15 mouse cellular contexts compared by ENCODE assay signal in the genomic region with DNA sequence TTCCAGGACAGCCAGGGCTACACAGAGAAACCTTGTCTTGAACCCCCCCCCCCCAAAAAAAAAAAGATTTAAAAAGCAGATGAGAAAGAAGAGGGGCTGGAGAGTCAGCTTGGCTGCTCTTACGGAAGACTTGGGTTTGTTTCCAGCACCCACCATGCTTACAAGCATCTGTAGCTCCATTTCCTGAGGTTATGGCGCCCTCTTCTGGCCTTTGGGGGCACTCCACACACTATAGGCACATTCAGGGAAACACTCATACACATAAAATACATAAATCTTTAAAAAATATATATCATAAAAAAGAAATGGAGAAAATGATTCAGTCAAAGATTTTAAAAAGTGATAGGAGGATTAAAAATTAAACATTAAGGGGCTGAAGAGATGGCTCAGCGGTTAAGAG. TPM values are rescaled to one million over a fixed set of nuclear protein-coding genes. Genes with fewer than 3 reads are reported as not detected.
DNase-seq lines count a peak whose midpoint lies in the region; ATAC-seq and TF ChIP-seq lines count a peak whose summit lies in the region.
"Had no signal": no experiment of that assay in that cellular context is flagged by ENCODE, and none has a peak within 500 bp of the region (broad histone marks: within the 10 kb centered on the region; RNA-seq: fewer than 3 reads in every experiment).

No protein-coding gene starts in this region.

- no peak for TF ChIP-seq POLR2A in heart, adult 2 months (IDR thresholded peaks at IDR 0.05; ENCODE audit: insufficient read depth, low read depth, low read length)
- no peak for TF ChIP-seq POLR2A in spleen, adult 2 months (IDR thresholded peaks at IDR 0.05; ENCODE audit: low read depth, low read length)
- TF ChIP-seq POLR2A in MEL (IDR thresholded peaks at IDR 0.05; ENCODE audit: control insufficient read depth in 1 of 2, insufficient read depth in 1 of 2, low read depth in 1 of 2, low read length in 2 of 2, poor library complexity in 1 of 2), result no peak

- H3K36me3 ChIP-seq in heart, adult 2 months (ENCODE audit: control insufficient read depth, insufficient read depth, low read length), result no peaks in the 10 kb centered on the region
- no peaks in the 10 kb centered on the region for H3K36me3 ChIP-seq in spleen, adult 2 months (ENCODE audit: control insufficient read depth, insufficient read depth, low read length)
- H3K36me3 ChIP-seq in MEL (ENCODE audit: control insufficient read depth in 1 of 2, insufficient read depth in 2 of 2, low read length in 2 of 2), result peaks cover 0 to 20% of the 10 kb centered on the region in 2 experiments; a peak in 2 of 4 replicates
- no peaks in the 10 kb centered on the region for H3K36me3 ChIP-seq in stomach, postnatal 0 days (ENCODE audit: control insufficient read depth, insufficient read depth, low read length)
- H3K36me3 ChIP-seq: hindbrain, embryonic 13.5 days; kidney, embryonic 15.5 days; limb, embryonic 13.5 days had no signal

- H3K4me1 ChIP-seq in heart, adult 2 months (ENCODE audit: control insufficient read depth, insufficient read depth, low read length), result peaks cover 4% of the 10 kb centered on the region
- H3K4me1 ChIP-seq in spleen, adult 2 months (ENCODE audit: control insufficient read depth, insufficient read depth, insufficient read length), result no peaks in the 10 kb centered on the region
- H3K4me1 ChIP-seq in MEL (ENCODE audit: control insufficient read depth in 1 of 2, insufficient read depth in 2 of 2, low read length in 2 of 2), result peaks cover 11 to 28% of the 10 kb centered on the region in 2 experiments
- no peaks in the 10 kb centered on the region for H3K4me1 ChIP-seq in stomach, postnatal 0 days (replicated peaks; ENCODE audit: control insufficient read depth, insufficient read depth)
- H3K4me1 ChIP-seq: hindbrain, embryonic 13.5 days; kidney, embryonic 15.5 days had no signal

- H3K4me2 ChIP-seq in stomach, postnatal 0 days (replicated peaks; ENCODE audit: low read depth), result no peak overlapping the region
- H3K4me2 ChIP-seq: heart, embryonic 11.5 days; hindbrain, embryonic 13.5 days; kidney, embryonic 15.5 days; limb, embryonic 13.5 days had no signal

- H3K4me3 ChIP-seq in heart, adult 2 months, result no peak overlapping the region
- no peak overlapping the region for H3K4me3 ChIP-seq in spleen, adult 2 months (ENCODE audit: extremely low read depth, insufficient read depth, insufficient read length)
- no peak overlapping the region for H3K4me3 ChIP-seq in MEL (ENCODE audit: control insufficient read depth in 1 of 2, insufficient read depth in 1 of 2, low read depth in 2 of 2, low read length in 2 of 2)
- no peak overlapping the region for H3K4me3 ChIP-seq in stomach, postnatal 0 days (ENCODE audit: low read depth, low read length)
- H3K4me3 ChIP-seq: hindbrain, embryonic 13.5 days; kidney, embryonic 15.5 days; limb, embryonic 13.5 days had no signal

- no peak overlapping the region for H3K9ac ChIP-seq in heart, adult 2 months (ENCODE audit: low read depth, low read length)
- no peak overlapping the region for H3K9ac ChIP-seq in MEL (ENCODE audit: control insufficient read depth, low read depth, low read length, poor library complexity, severe bottlenecking)
- no peak overlapping the region for H3K9ac ChIP-seq in stomach, postnatal 0 days (ENCODE audit: low read length)
- H3K9ac ChIP-seq: hindbrain, embryonic 13.5 days; kidney, embryonic 15.5 days; limb, embryonic 13.5 days had no signal

- H3K79me2 ChIP-seq in heart, adult 2 months (replicated peaks; ENCODE audit: control insufficient read depth, insufficient read depth, low read length), result no peaks in the 10 kb centered on the region
- no peaks in the 10 kb centered on the region for H3K79me2 ChIP-seq in MEL (ENCODE audit: control insufficient read depth, insufficient read depth, low read length, poor library complexity)

- ATAC-seq in stomach, postnatal 0 days (ENCODE audit: low FRiP score, low TSS enrichment), result no peak

- H3K27ac ChIP-seq in heart, adult 2 months, result no peak overlapping the region
- no peak overlapping the region for H3K27ac ChIP-seq in spleen, adult 2 months (ENCODE audit: insufficient read depth, low read length)
- H3K27ac ChIP-seq in MEL (ENCODE audit: control insufficient read depth, low read depth, low read length), result no peak overlapping the region
- no peak overlapping the region for H3K27ac ChIP-seq in stomach, postnatal 0 days (replicated peaks)
- H3K27ac ChIP-seq: hindbrain, embryonic 13.5 days; kidney, embryonic 15.5 days; limb, embryonic 13.5 days; macrophage had no signal

- H3K27me3 ChIP-seq in heart, adult 2 months (ENCODE audit: control insufficient read depth, insufficient read depth, low read length), result no peaks in the 10 kb centered on the region
- no peaks in the 10 kb centered on the region for H3K27me3 ChIP-seq in spleen, adult 2 months (ENCODE audit: control insufficient read depth, insufficient read depth, low read length)
- no peaks in the 10 kb centered on the region for H3K27me3 ChIP-seq in MEL (ENCODE audit: control insufficient read depth in 1 of 2, insufficient read depth in 2 of 2, low read length in 2 of 2)
- no peaks in the 10 kb centered on the region for H3K27me3 ChIP-seq in stomach, postnatal 0 days (ENCODE audit: control insufficient read depth, insufficient read depth, low read length)
- H3K27me3 ChIP-seq: hindbrain, embryonic 13.5 days; kidney, embryonic 15.5 days; limb, embryonic 13.5 days had no signal

- TF ChIP-seq EP300 in heart, adult 2 months (IDR thresholded peaks at IDR 0.05; ENCODE audit: insufficient read depth, low read depth, low read length), result no peak
- no peak for TF ChIP-seq EP300 in MEL (IDR thresholded peaks at IDR 0.05; ENCODE audit: low read depth in 1 of 2, low read length in 2 of 2)
- no peak for TF ChIP-seq EP300 in stomach, postnatal 0 days (optimal IDR thresholded peaks at IDR 0.05)

- peak; percentile 73 for TF ChIP-seq RAD21 in MEL (IDR thresholded peaks at IDR 0.05; ENCODE audit: low read depth, low read length)

- intact Hi-C loops in heart, adult 2 months (cut with DNase I), result no loop called here
- intact Hi-C loops in heart, postnatal 36 days (cut with DNase I), result no loop called here

- 77% methylated on average over 3 of the region's 3 CpGs for WGBS in heart, adult 2 months
- 80% methylated on average over 3 of the region's 3 CpGs for WGBS in spleen, adult 2 months
- 72% methylated on average over 3 of the region's 3 CpGs for WGBS in stomach, postnatal 0 days

- peak; percentile 46 for TF ChIP-seq CTCF in heart, adult 2 months (IDR thresholded peaks at IDR 0.05)
- TF ChIP-seq CTCF in spleen, adult 2 months (IDR thresholded peaks at IDR 0.05; ENCODE audit: extremely low read depth, insufficient read depth, insufficient read length, insufficient replicate concordance), result peak; percentile 7; the same call in 1 of the 2 replicates
- peak; percentile 44 to 79 (median 69) for TF ChIP-seq CTCF in MEL (IDR thresholded peaks at IDR 0.05 in 2 of 3, conservative IDR thresholded peaks at IDR 0.05 in 1 of 3; ENCODE audit: control insufficient read depth in 1 of 3, insufficient read depth in 1 of 3, low read depth in 2 of 3, low read length in 3 of 3, poor library complexity in 1 of 3, severe bottlenecking in 1 of 3)
- peak; percentile 40 for TF ChIP-seq CTCF in stomach, postnatal 0 days (IDR thresholded peaks at IDR 0.05; ENCODE audit: low read depth)

- H3K9me3 ChIP-seq in MEL (replicated peaks; ENCODE audit: insufficient read depth, low read length), result no peaks in the 10 kb centered on the region
- no peaks in the 10 kb centered on the region for H3K9me3 ChIP-seq in stomach, postnatal 0 days (ENCODE audit: control insufficient read depth, low read length)
- H3K9me3 ChIP-seq: G1E; hindbrain, embryonic 13.5 days; kidney, embryonic 15.5 days; limb, embryonic 13.5 days had no signal

- no peak for DNase-seq in heart, adult 2 months
- no peak for DNase-seq in heart, postnatal 36 days
- DNase-seq in spleen, adult 2 months (ENCODE audit: low read depth in 1 of 2, low spot score in 2 of 2), result no peak
- no peak for DNase-seq in spleen, postnatal 4 days (ENCODE audit: low spot score in 2 of 2)
- peak; percentile 75 for DNase-seq in MEL (ENCODE audit: low read depth, low spot score)
- DNase-seq in stomach, postnatal 0 days (ENCODE audit: low spot score), result no peak
- DNase-seq in urinary bladder, adult 2 months (ENCODE audit: low spot score), result no peak
- DNase-seq: layer of hippocampus, postnatal 36 days; right cerebral cortex, postnatal 14 days had no signal

TF ChIP-seq in MEL, 35 proteins besides CTCF, POLR2A, EP300 and RAD21:
- TF ChIP-seq UBTF (IDR thresholded peaks at IDR 0.05; ENCODE audit: borderline replicate concordance, insufficient read depth, low read depth, low read length), result no peak
- peak; percentile 40; the same call in 1 of the 2 replicates for TF ChIP-seq ZC3H11A (IDR thresholded peaks at IDR 0.05; ENCODE audit: low read depth, low read length)
- TF ChIP-seq BHLHE40 (IDR thresholded peaks at IDR 0.05; ENCODE audit: borderline replicate concordance, low read depth, low read length), result 0 out of 2 replicates have a peak, but pooled peaks have one; percentile 6
- peak; percentile 49 for TF ChIP-seq SMC3 (IDR thresholded peaks at IDR 0.05; ENCODE audit: low read depth, low read length)
TF ChIP-seq in MEL: peak in this region for 3.

RNA-seq across cellular contexts. Expression of a gene that starts 9.0 kb away (rescaled TPM):
- total RNA-seq in heart, adult 2 months (2021), result 10 to 100 TPM; 47.8 to 58.7 TPM
- polyA plus RNA-seq in heart, adult 2 months (2012; rRNA removed), result 27.3 and 53.7 TPM in 2 replicates
- total RNA-seq in heart, postnatal 36 days (2021), result 10 to 100 TPM; 49.5 to 51.3 TPM
- 20.2 and 23.6 TPM in 2 replicates for polyA plus RNA-seq in spleen, adult 2 months (2012; rRNA removed)
- total RNA-seq in MEL (2012; rRNA removed), result 53.5 and 59.6 TPM in 2 replicates
- polyA plus RNA-seq in MEL (2012; ENCODE audit: insufficient read depth in 1 of 2, insufficient read length in 2 of 2, low read depth in 1 of 2, low replicate concordance in 2 of 2, missing spikeins in 1 of 2), result 10 to 100 TPM; 35.4 to 98.5 TPM
- 31.5 and 32.1 TPM in 2 replicates for polyA plus RNA-seq in stomach, postnatal 0 days (2015; fragmentation: Nextera tagmentation; extraction: Ambion mirVana)
- polyA plus RNA-seq in urinary bladder, adult 2 months (2012; rRNA removed), result 49.2 and 52.7 TPM in 2 replicates

Comparison
In these comparisons a context has a peak if more than half of its experiments do, and no peak if none do; other contexts are left out.
1. CTCF ChIP-seq: peak in every context shown above with its lines; median percentile 69 in MEL; 46 in heart, adult 2 months; 40 in stomach, postnatal 0 days; 7 in spleen, adult 2 months.